Mouse (Mus musculus): ENCODE measurements around the gene Alad. TPM values are rescaled to one million over a fixed set of nuclear protein-coding genes. Genes with fewer than 3 reads are reported as not detected.

The Alad gene
- polyA plus RNA-seq (2012; rRNA removed): 56.2 and 75.9 TPM in 2 replicates

DNA sequence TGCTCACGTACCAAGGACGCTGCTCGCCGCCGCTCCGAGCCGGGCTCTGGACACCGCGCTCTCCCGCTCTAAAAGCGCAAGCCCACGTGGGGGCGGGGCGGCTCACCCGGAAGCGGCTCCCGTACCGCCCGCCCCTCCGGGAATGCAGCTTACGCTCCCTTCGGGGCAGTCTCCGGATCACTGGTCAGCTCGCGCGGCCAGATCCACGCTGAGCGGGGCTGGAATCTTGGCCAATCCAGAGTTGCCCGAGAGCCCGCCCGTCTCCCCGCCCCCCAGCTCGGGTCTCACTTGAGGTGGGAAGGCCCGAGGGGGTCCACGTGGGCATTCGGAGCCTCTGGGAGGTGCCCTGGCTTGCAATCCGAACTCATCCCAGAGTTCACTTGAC, at the start of gene Alad:
Alad (minus strand) TSS at position 70 of the 385 bp plus-strand sequence.
- Histone ChIP-seq H3K27ac (ENCODE audit: control insufficient read depth, insufficient read depth, low read length) (no peak within 1 kb of the TSS), H3K4me3 (ENCODE audit: control insufficient read depth, insufficient read depth, low read length) (peak within 1 kb of the TSS; percentile 92), H3K27me3 (ENCODE audit: control insufficient read depth, insufficient read depth, low read length) (no peaks in the 10 kb centered on the region), H3K4me1 (replicated peaks; ENCODE audit: control insufficient read depth, insufficient read depth, low read length) (peaks cover 13% of the 10 kb centered on the region), H3K36me3 (ENCODE audit: control insufficient read depth, insufficient read depth, low read length) (no peaks in the 10 kb centered on the region)
- WGBS: under 1% methylated on average over 37 of the region's 37 CpGs
- TF ChIP-seq POLR2A (IDR thresholded peaks at IDR 0.05; ENCODE audit: control insufficient read depth, extremely low read depth, insufficient read depth, low read length, poor library complexity) (no peak), CTCF (IDR thresholded peaks at IDR 0.05; ENCODE audit: borderline replicate concordance, control insufficient read depth, extremely low read depth, insufficient read depth, low read length, poor library complexity) (0 out of 2 replicates have a peak, but pooled peaks have one; percentile 27)
- peak; percentile 79 for DNase-seq

DNA sequence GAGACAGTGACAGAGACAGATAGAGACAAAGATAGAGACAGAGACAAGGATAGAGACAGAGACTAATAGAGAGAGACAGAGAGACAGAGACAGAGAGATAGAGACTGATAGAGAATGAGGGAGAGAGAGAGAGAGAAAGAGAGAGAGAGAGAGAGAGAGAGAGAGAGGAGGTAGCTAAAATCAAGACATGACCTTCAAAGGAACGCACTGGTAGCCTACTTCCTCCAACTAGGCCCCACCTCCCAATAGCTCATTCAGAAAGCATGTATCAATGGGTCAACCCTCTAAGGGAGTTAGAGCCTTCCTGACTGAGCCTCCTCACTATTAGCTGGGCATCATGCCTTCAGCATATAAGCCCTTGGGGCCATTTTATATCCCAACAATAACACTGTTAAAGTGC, 48.6 kb upstream of the Alad start:
- 68% methylated on average over 1 of the region's 1 CpGs for WGBS

DNA sequence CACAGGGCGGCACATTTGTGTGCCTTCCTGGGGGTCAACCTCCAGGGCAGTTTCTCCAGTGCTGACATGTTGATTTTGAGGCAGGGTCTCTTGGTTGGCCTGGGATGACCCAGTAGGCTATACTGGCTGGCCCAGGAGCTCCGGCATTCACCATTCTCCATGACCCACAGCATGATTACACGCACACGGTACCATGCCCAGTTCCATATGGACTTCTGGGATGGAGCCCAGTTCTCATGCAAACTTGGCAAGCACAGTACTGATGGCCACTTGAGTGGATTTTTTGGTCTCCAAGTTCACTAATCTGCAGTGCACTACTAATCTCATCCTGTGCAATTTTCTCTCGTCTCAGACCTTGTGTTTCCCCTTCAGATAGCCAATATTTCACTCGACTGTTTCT, 48.0 kb upstream of the Alad start:
- WGBS: 92% methylated on average over 6 of the region's 6 CpGs
- DNase-seq: no peak
- TF ChIP-seq POLR2A (IDR thresholded peaks at IDR 0.05; ENCODE audit: control insufficient read depth, extremely low read depth, insufficient read depth, low read length, poor library complexity): no peak
- no peak for TF ChIP-seq CTCF (IDR thresholded peaks at IDR 0.05; ENCODE audit: borderline replicate concordance, control insufficient read depth, extremely low read depth, insufficient read depth, low read length, poor library complexity)

More for the DNA sequence above, 48.6 kb upstream of the Alad start:
- Histone ChIP-seq H3K27me3 (ENCODE audit: control insufficient read depth, insufficient read depth, low read length) (no peaks in the 10 kb centered on the region), H3K4me1 (replicated peaks; ENCODE audit: control insufficient read depth, insufficient read depth, low read length) (no peaks in the 10 kb centered on the region; the same call in 1 of the 2 replicates), H3K36me3 (ENCODE audit: control insufficient read depth, insufficient read depth, low read length) (no peaks in the 10 kb centered on the region), H3K4me3 (ENCODE audit: control insufficient read depth, insufficient read depth, low read length) (no peak overlapping the region), H3K27ac (ENCODE audit: control insufficient read depth, insufficient read depth, low read length) (no peak overlapping the region)
- no peak for TF ChIP-seq POLR2A (IDR thresholded peaks at IDR 0.05; ENCODE audit: control insufficient read depth, extremely low read depth, insufficient read depth, low read length, poor library complexity)
- TF ChIP-seq CTCF (IDR thresholded peaks at IDR 0.05; ENCODE audit: borderline replicate concordance, control insufficient read depth, extremely low read depth, insufficient read depth, low read length, poor library complexity): no peak
- DNase-seq: no peak

DNA sequence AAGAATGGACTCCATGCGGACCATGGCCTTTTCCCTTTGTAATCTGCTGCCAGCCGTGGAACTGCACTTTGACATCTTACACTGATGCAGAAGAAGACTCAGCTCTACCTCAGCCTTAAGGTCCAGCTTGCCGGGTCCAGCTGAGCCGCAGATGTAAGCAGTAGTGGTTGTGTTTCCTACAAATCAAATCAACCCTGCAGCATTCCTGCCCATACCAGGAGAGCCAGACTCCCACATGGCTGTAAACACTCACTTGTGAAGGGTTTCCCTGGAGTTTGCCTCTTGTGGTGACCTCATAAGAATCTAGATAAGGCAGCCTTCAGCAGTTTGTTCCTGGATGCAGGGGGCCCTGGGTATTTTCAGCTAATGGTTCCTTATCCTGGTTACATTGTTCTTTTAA, 46.8 kb upstream of the Alad start:
- Histone ChIP-seq H3K36me3 (ENCODE audit: control insufficient read depth, insufficient read depth, low read length) (no peaks in the 10 kb centered on the region), H3K27ac (ENCODE audit: control insufficient read depth, insufficient read depth, low read length) (no peak overlapping the region), H3K4me1 (replicated peaks; ENCODE audit: control insufficient read depth, insufficient read depth, low read length) (peaks cover 5% of the 10 kb centered on the region), H3K27me3 (ENCODE audit: control insufficient read depth, insufficient read depth, low read length) (no peaks in the 10 kb centered on the region), H3K4me3 (ENCODE audit: control insufficient read depth, insufficient read depth, low read length) (no peak overlapping the region)
- DNase-seq: no peak
- TF ChIP-seq CTCF (IDR thresholded peaks at IDR 0.05; ENCODE audit: borderline replicate concordance, control insufficient read depth, extremely low read depth, insufficient read depth, low read length, poor library complexity) (no peak), POLR2A (IDR thresholded peaks at IDR 0.05; ENCODE audit: control insufficient read depth, extremely low read depth, insufficient read depth, low read length, poor library complexity) (no peak)
- WGBS: 96% methylated on average over 4 of the region's 4 CpGs

More for the DNA sequence above, 48.0 kb upstream of the Alad start:
- H3K36me3 ChIP-seq (ENCODE audit: control insufficient read depth, insufficient read depth, low read length): no peaks in the 10 kb centered on the region
- no peak overlapping the region for H3K4me3 ChIP-seq (ENCODE audit: control insufficient read depth, insufficient read depth, low read length)
- H3K4me1 ChIP-seq (replicated peaks; ENCODE audit: control insufficient read depth, insufficient read depth, low read length): no peaks in the 10 kb centered on the region; the same call in 1 of the 2 replicates
- H3K27me3 ChIP-seq (ENCODE audit: control insufficient read depth, insufficient read depth, low read length): no peaks in the 10 kb centered on the region
- H3K27ac ChIP-seq (ENCODE audit: control insufficient read depth, insufficient read depth, low read length): no peak overlapping the region

DNA sequence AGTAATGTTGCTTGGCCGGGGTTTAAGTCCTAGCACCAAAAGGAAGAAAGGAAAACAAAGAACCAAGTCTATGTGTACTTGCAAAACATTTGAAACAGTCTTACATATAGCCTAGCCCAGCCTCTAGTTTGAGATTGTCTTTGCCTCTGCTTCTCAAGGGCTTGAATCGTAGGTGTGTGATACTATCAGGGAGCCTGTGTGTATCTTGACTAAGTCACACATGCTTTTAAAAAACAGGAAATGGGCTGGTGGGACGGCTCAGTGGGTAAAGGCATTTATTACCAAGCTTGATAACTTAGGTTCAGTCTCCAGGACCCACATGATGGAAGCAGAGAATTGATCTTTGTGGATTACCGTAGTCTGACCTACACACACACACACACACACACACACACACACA, 42.3 kb upstream of the Alad start:
- H3K4me1 ChIP-seq (replicated peaks; ENCODE audit: control insufficient read depth, insufficient read depth, low read length): peaks cover 13% of the 10 kb centered on the region
- H3K36me3 ChIP-seq (ENCODE audit: control insufficient read depth, insufficient read depth, low read length): no peaks in the 10 kb centered on the region
- no peak for TF ChIP-seq POLR2A (IDR thresholded peaks at IDR 0.05; ENCODE audit: control insufficient read depth, extremely low read depth, insufficient read depth, low read length, poor library complexity)
- TF ChIP-seq CTCF (IDR thresholded peaks at IDR 0.05; ENCODE audit: borderline replicate concordance, control insufficient read depth, extremely low read depth, insufficient read depth, low read length, poor library complexity): no peak
- H3K27me3 ChIP-seq (ENCODE audit: control insufficient read depth, insufficient read depth, low read length): no peaks in the 10 kb centered on the region
- H3K27ac ChIP-seq (ENCODE audit: control insufficient read depth, insufficient read depth, low read length): no peak overlapping the region
- no peak for DNase-seq
- H3K4me3 ChIP-seq (ENCODE audit: control insufficient read depth, insufficient read depth, low read length): no peak overlapping the region
- 33% methylated on average over 4 of the region's 4 CpGs for WGBS

DNA sequence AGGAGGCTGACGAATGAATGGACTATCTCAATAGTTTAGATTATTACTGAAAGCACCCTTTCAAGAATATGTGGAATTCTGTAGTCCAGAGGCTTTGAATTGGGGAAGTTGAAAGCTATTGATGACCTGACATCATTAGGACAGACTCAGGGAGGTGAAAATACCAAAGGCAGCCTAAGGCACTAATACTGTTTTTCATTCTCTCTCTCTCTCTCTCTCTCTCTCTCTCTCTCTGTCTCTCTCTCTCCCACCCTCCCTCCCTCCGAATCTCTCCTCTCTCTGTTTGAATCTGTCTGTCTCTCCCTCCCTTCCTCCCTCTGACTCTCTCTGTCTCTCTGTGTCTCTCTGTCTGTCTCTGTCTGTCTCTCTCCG, 41.9 kb upstream of the Alad start:
- 50% methylated on average over 3 of the region's 3 CpGs for WGBS
- Histone ChIP-seq H3K27me3 (ENCODE audit: control insufficient read depth, insufficient read depth, low read length) (no peaks in the 10 kb centered on the region), H3K36me3 (ENCODE audit: control insufficient read depth, insufficient read depth, low read length) (no peaks in the 10 kb centered on the region), H3K4me1 (replicated peaks; ENCODE audit: control insufficient read depth, insufficient read depth, low read length) (peaks cover 13% of the 10 kb centered on the region), H3K27ac (ENCODE audit: control insufficient read depth, insufficient read depth, low read length) (no peak overlapping the region), H3K4me3 (ENCODE audit: control insufficient read depth, insufficient read depth, low read length) (no peak overlapping the region)
- TF ChIP-seq CTCF (IDR thresholded peaks at IDR 0.05; ENCODE audit: borderline replicate concordance, control insufficient read depth, extremely low read depth, insufficient read depth, low read length, poor library complexity) (no peak), POLR2A (IDR thresholded peaks at IDR 0.05; ENCODE audit: control insufficient read depth, extremely low read depth, insufficient read depth, low read length, poor library complexity) (no peak)
- DNase-seq: no peak

Data from thymus, adult 2 months (tissue).